Mouse (Mus musculus): ENCODE data around the gene Ccdc153.

DNA sequence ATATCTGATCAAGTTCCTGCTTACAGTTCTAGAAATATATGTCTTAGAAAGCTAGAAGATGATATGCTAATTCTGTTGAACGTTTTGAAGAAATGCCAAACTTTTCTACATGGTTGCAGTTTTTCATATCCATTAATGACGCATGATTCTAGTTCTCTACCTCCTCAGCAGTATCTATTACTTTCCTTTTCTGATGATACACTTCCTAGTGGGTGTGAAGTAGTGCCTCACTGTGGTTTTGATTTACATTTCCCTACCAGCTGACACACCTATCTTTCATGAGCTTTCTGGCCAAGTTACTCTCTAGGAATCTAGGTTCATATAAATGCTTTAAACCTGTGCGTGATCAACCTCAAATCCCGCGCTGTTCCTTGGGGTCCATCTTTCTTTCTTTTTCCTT lies 47.7 kb upstream of the Ccdc153 start:
- TF ChIP-seq UBTF (IDR thresholded peaks at IDR 0.05; ENCODE audit: borderline replicate concordance, insufficient read depth, low read depth, low read length) (no peak), CTCF (IDR thresholded peaks at IDR 0.05 in 2 of 3, conservative IDR thresholded peaks at IDR 0.05 in 1 of 3; ENCODE audit: control insufficient read depth in 1 of 3, insufficient read depth in 1 of 3, low read depth in 2 of 3, low read length in 3 of 3, poor library complexity in 1 of 3, severe bottlenecking in 1 of 3) (no peak), MAFK (IDR thresholded peaks at IDR 0.05; ENCODE audit: borderline replicate concordance, low read depth, low read length) (no peak), ETS1 (IDR thresholded peaks at IDR 0.05; ENCODE audit: low read depth, low read length) (no peak)

Data from MEL (cell line).